Mouse (Mus musculus) MEL-GATA-1-ER (cell line): ENCODE results near the gene Abr.

Experiments
- DNase-seq: peaks from one replicate; pipeline ENCODE4 v3.0.0-alpha.2; 2012; ENCODE audit warnings: low read depth; ENCODE audit errors: extremely low read depth

The Abr gene

DNA sequence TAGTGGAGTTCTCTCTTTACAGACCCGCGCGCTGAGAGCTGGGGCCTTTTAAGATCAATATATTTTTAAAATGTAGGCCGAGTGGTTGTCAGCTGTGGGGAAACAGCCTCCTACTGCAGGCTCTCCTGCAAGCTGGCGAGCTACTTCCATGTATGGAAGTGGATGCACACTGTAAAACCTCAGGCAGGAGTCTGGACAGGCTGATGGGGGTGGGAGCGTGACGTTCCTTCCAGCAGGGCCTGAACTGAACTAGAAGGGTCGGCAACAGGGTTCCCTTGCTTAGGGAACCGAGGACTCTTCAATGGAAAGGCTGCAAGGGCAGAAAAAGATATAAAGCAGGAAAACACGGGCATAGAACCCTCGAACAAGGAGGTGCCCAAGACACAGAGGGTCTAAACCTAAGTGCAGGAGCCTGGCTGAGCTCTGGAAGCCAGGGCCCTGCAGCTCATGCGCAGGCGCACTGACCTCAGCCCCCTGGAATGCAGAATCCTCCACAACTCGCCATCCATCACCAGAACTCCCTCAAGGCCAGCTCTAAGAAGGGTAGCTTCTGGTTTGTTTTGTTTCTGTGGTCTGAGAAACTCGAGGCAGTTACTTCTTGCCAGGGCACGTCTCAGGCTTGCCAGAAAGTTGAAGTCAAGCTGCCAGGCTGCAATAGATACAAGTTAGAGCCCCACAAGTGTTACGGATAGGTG, 247.5 kb downstream of the Abr start:
- no peak for DNase-seq

- DNase-seq: no peak
Measured at GRCm38 (mm10) chr11:76372534-76372933, 249.6 kb downstream of the Abr start.

DNA sequence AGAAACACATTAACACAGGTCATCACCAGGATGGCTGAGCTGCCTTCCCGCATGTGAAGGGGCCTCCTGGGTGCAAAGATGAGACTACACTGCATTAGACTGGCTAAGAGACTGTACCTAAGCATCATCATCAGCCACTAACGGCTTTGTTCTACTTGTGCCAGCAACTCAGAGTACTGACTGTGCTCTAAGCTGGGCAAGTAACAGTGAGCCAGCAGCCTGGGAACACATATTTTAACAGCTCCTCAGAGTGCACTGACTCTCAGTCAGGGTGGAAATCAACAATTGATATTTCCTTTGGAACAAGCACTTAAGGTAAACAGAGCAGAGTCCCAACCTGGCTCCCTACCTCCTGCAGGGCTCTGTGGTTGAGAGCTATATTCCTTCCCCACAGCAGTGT, 250.0 kb downstream of the Abr start:
- DNase-seq: no peak

- no peak for DNase-seq
Measured at GRCm38 (mm10) chr11:76370491-76370890, 251.6 kb downstream of the Abr start.
